Comparison of ENCODE assay signal across 25 mouse cellular contexts in genomic region chr4:143185496-143185895, GRCm38 (mm10). TPM values are rescaled to one million over a fixed set of nuclear protein-coding genes. Genes with fewer than 3 reads are reported as not detected.
A peak's percentile ranks its signal among the peaks of the same experiment; 100 is the strongest.
DNase-seq lines count a peak whose midpoint lies in the region; ATAC-seq and TF ChIP-seq lines count a peak whose summit lies in the region.
"Had no signal": no experiment of that assay in that cellular context is flagged by ENCODE, and none has a peak within 500 bp of the region (broad histone marks: within the 10 kb centered on the region; RNA-seq: fewer than 3 reads in every experiment).

No protein-coding gene starts in this region.

- H3K36me3 ChIP-seq in kidney, embryonic 16.5 days (ENCODE audit: insufficient read depth, low read length), result no peaks in the 10 kb centered on the region
- no peaks in the 10 kb centered on the region for H3K36me3 ChIP-seq in spleen, adult 2 months (ENCODE audit: control insufficient read depth, insufficient read depth, low read length)
- H3K36me3 ChIP-seq: intestine, embryonic 15.5 days had no signal

- ATAC-seq in kidney, embryonic 16.5 days (ENCODE audit: low FRiP score, low TSS enrichment), result no peak
- ATAC-seq: activated CD4-positive, CD25-positive, alpha-beta regulatory T cell, adult 4 months; forebrain, embryonic 13.5 days; hindbrain, embryonic 16.5 days; intestine, embryonic 15.5 days had no signal

- no peaks in the 10 kb centered on the region for H3K27me3 ChIP-seq in kidney, embryonic 16.5 days (ENCODE audit: insufficient read depth, low read length)
- H3K27me3 ChIP-seq in spleen, adult 2 months (ENCODE audit: control insufficient read depth, insufficient read depth, low read length), result no peaks in the 10 kb centered on the region
- H3K27me3 ChIP-seq: forebrain, embryonic 13.5 days; intestine, embryonic 15.5 days; limb, embryonic 13.5 days had no signal

- WGBS in kidney, embryonic 16.5 days, result 68% methylated on average over 9 of the region's 9 CpGs
- WGBS in spleen, adult 2 months, result 73% methylated on average over 9 of the region's 9 CpGs

- no peak overlapping the region for H3K4me3 ChIP-seq in kidney, embryonic 16.5 days (ENCODE audit: low read length)
- no peak overlapping the region for H3K4me3 ChIP-seq in spleen, adult 2 months (ENCODE audit: extremely low read depth, insufficient read depth, insufficient read length)
- H3K4me3 ChIP-seq: forebrain, embryonic 13.5 days; intestine, embryonic 15.5 days; limb, embryonic 13.5 days had no signal

- TF ChIP-seq POLR2A in spleen, adult 2 months (IDR thresholded peaks at IDR 0.05; ENCODE audit: low read depth, low read length), result no peak

- H3K27ac ChIP-seq in kidney, embryonic 16.5 days (ENCODE audit: low read length), result no peak overlapping the region
- H3K27ac ChIP-seq in spleen, adult 2 months (ENCODE audit: insufficient read depth, low read length), result peak overlapping the region; percentile 37
- H3K27ac ChIP-seq: forebrain, embryonic 13.5 days; intestine, embryonic 15.5 days; limb, embryonic 13.5 days; liver, embryonic 14.5 days had no signal

- no peaks in the 10 kb centered on the region for H3K9me3 ChIP-seq in kidney, embryonic 16.5 days (ENCODE audit: low read length)
- H3K9me3 ChIP-seq: forebrain, embryonic 13.5 days; intestine, embryonic 15.5 days; limb, embryonic 13.5 days had no signal

- no peak overlapping the region for H3K9ac ChIP-seq in kidney, embryonic 16.5 days (replicated peaks; ENCODE audit: low read length)
- H3K9ac ChIP-seq: forebrain, embryonic 13.5 days; intestine, embryonic 15.5 days; limb, embryonic 13.5 days; liver, embryonic 14.5 days; lung, embryonic 14.5 days had no signal

- no peak for TF ChIP-seq CTCF in spleen, adult 2 months (IDR thresholded peaks at IDR 0.05; ENCODE audit: extremely low read depth, insufficient read depth, insufficient read length, insufficient replicate concordance)

- peak; percentile 29 to 39 for DNase-seq in kidney, adult 8-10 months
- DNase-seq in spleen, adult 2 months (ENCODE audit: low read depth in 1 of 2, low spot score in 2 of 2), result no peak
- no peak for DNase-seq in spleen, postnatal 10 days (ENCODE audit: low spot score in 2 of 2)
- peak; percentile 20 for DNase-seq in kidney, postnatal 14 days
- DNase-seq in layer of hippocampus, postnatal 36 days, result no peak
- no peak for DNase-seq in ovary, adult 18-20 months (ENCODE audit: low spot score)
- DNase-seq: adrenal gland, adult 8-10 months; B cell, adult 2 months; cerebellum, adult 9-10 months; cerebellum, postnatal 36 days; gastrocnemius, postnatal 10 days; lung, embryonic 14.5 days; lung, postnatal 14 days; midbrain, embryonic 14.5 days; retina, postnatal 1 day; right cerebral cortex, postnatal 14 days; thymus, adult 2 months; thymus, postnatal 36 days had no signal

- no peaks in the 10 kb centered on the region for H3K4me1 ChIP-seq in kidney, embryonic 16.5 days (ENCODE audit: insufficient read depth, low read length)
- H3K4me1 ChIP-seq in spleen, adult 2 months (ENCODE audit: control insufficient read depth, insufficient read depth, insufficient read length), result peaks cover 26% of the 10 kb centered on the region
- H3K4me1 ChIP-seq: forebrain, embryonic 13.5 days; intestine, embryonic 15.5 days had no signal

- H3K4me2 ChIP-seq in kidney, embryonic 16.5 days (replicated peaks; ENCODE audit: low read depth, low read length), result no peak overlapping the region
- H3K4me2 ChIP-seq: forebrain, embryonic 13.5 days; intestine, embryonic 15.5 days; limb, embryonic 13.5 days; lung, embryonic 14.5 days had no signal

RNA-seq across cellular contexts. Expression of gene Prdm2, which starts 27.3 kb away (rescaled TPM):
- polyA plus RNA-seq in kidney, embryonic 16.5 days (2015; fragmentation: Nextera tagmentation; extraction: Ambion mirVana), result 9.7 and 11.6 TPM in 2 replicates
- polyA plus RNA-seq in spleen, adult 2 months (2012; rRNA removed), result 13.5 and 14.4 TPM in 2 replicates
- 10 to 100 TPM; 46.8 to 52.9 TPM for total RNA-seq in layer of hippocampus, postnatal 36 days (2021)

Comparison
In these comparisons a context has a peak if more than half of its experiments do, and no peak if none do; other contexts are left out.
1. DNase-seq: peak in kidney, adult 8-10 months (2 of 2) and kidney, postnatal 14 days (single experiment); none in spleen, adult 2 months (0 of 2), spleen, postnatal 10 days (0 of 2), layer of hippocampus, postnatal 36 days (0 of 2) and ovary, adult 18-20 months (single experiment).